Mouse (Mus musculus) ES-Bruce4 (cell line): ENCODE measurements around the gene Mdm2.

Experiments used
- CTCF ChIP-seq: IDR thresholded peaks from one replicate; pipeline ENCODE4 v1.8.1; 2011; ENCODE audit warnings: low read depth, low read length
- EP300 ChIP-seq: IDR thresholded peaks from 2 replicates; pipeline ENCODE4 v1.6.1; 2011; ENCODE audit warnings: low read depth, low read length; ENCODE audit not compliant: insufficient read depth

GRCm38 (mm10) chr10:117705806-117706205 lies 4.8 kb downstream of the Mdm2 start:
- TF ChIP-seq EP300 = no peak
- TF ChIP-seq CTCF = no peak
